Mouse (Mus musculus) bone marrow macrophage, adult 2 months (primary cell): ENCODE data around the gene Bmp5. TPM values are rescaled to one million over a fixed set of nuclear protein-coding genes. Genes with fewer than 3 reads are reported as not detected.

Experiments
- H3K27ac ChIP-seq: 2 replicates; pipeline ENCODE4 v1.5.1; 2012; ENCODE audit warnings: low read depth, low read length; ENCODE audit not compliant: insufficient read depth
- H3K4me1 ChIP-seq: 2 replicates; pipeline ENCODE4 v1.6.1; 2012; ENCODE audit warnings: low read length; ENCODE audit not compliant: control insufficient read depth, insufficient read depth
- H3K4me3 ChIP-seq: 2 replicates; pipeline ENCODE4 v1.5.1; 2012; ENCODE audit warnings: mild to moderate bottlenecking, low read length, moderate library complexity; ENCODE audit not compliant: insufficient read depth
- CTCF ChIP-seq: IDR thresholded peaks from 2 replicates; pipeline ENCODE4 v1.5.1; 2012; ENCODE audit warnings: low read depth, mild to moderate bottlenecking, low read length, moderate library complexity
- POLR2A ChIP-seq: IDR thresholded peaks from 2 replicates; pipeline ENCODE4 v1.6.1; 2012; ENCODE audit warnings: mild to moderate bottlenecking, low read depth, low read length, borderline replicate concordance
- polyA plus RNA-seq: library from polyadenylated mRNA; stranded (reverse); fragments of >200 nt; gene quantifications from 2 replicates; pipeline ENCODE4 v1.2.4, GENCODE M21; 2012; ENCODE audit not compliant: missing spikeins, insufficient read depth, insufficient read length

Gene Bmp5
- polyA plus RNA-seq, 1 experiment = not detected

DNA sequence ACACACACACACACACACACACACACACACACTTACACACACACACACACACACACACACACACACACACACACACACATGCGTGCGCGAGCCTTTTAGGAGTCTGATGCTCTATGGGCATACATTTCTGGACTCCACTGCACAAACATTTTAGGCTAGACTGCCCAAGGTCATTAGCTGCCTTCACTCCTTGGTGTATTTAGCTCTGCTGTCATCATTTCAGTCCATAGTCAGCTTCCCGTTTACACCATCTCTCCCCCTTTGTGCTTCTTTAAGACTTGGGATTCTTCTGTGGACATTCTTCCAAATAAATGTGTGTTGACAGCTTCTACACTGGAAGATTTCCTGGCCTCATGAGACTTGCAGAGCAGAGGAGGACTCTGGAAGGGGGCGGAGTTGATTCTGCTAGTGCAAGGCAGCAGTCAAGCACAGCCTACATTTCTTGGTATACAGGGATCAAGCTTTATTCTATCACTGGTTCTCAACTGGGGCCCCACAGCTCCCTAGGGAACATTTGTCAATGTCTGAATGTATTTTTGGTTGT, 58.1 kb downstream of the Bmp5 start:
- no peak for TF ChIP-seq POLR2A
- TF ChIP-seq CTCF = no peak
- H3K4me1 ChIP-seq = no peaks in the 10 kb centered on the region
- no peak overlapping the region for H3K27ac ChIP-seq
- no peak overlapping the region for H3K4me3 ChIP-seq

DNA sequence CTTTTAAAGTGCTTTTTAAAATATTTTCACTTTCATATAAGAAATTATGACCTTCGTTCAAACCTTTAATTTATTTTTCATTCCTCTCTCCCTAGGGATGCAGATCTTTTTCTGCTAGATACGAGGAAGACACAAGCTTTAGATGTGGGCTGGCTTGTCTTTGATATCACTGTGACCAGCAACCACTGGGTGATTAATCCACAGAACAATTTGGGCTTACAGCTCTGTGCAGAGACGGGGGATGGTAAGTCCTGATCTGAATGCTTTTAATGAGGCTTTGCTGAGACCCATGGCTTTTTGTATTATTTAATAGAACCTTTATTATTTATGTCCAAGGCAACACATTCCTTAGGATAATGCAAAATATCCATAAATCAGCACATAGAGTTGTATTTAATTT, 64.3 kb downstream of the Bmp5 start:
- H3K4me1 ChIP-seq = no peaks in the 10 kb centered on the region
- H3K27ac ChIP-seq = no peak overlapping the region
- no peak overlapping the region for H3K4me3 ChIP-seq
- TF ChIP-seq CTCF (no peak), POLR2A (no peak)

- no peak overlapping the region for H3K27ac ChIP-seq
- TF ChIP-seq POLR2A (no peak), CTCF (no peak)
- no peaks in the 10 kb centered on the region for H3K4me1 ChIP-seq
- H3K4me3 ChIP-seq = no peak overlapping the region
Observed at GRCm38 (mm10) chr9:75840841-75841240, 65.7 kb downstream of the Bmp5 start.

GRCm38 (mm10) chr9:75846010-75846409, 70.8 kb downstream of the Bmp5 start:
- TF ChIP-seq POLR2A = no peak
- no peak for TF ChIP-seq CTCF
- H3K27ac ChIP-seq = no peak overlapping the region
- no peak overlapping the region for H3K4me3 ChIP-seq
- H3K4me1 ChIP-seq = no peaks in the 10 kb centered on the region

DNA sequence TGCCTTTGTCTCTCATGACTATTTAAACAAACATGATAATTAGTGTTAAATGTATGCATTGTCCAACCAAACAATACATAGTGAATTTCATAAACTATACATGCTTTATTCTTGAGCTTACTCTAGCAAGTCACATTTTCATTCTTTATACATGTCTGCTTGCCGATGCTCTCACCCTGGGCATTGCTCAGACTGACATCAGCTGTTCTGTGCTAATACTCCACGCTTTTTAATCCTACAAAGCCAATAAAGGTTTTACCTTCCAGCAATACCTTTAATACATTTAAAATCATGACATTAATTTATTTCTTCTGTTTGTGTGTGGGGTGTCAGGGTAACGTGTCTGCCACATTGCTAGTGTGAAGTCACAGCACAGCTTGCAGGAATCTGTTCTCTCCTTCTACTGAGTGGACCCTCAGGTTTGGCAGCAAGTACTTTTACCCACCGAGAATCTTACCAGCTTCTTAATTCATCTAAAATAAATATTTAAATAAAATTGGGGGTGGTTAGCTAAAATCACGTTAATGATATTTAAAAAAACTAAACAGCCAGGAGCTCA, 75.6 kb downstream of the Bmp5 start:
- Histone ChIP-seq H3K27ac (no peak overlapping the region), H3K4me3 (no peak overlapping the region), H3K4me1 (no peaks in the 10 kb centered on the region)
- no peak for TF ChIP-seq POLR2A
- TF ChIP-seq CTCF = no peak

DNA sequence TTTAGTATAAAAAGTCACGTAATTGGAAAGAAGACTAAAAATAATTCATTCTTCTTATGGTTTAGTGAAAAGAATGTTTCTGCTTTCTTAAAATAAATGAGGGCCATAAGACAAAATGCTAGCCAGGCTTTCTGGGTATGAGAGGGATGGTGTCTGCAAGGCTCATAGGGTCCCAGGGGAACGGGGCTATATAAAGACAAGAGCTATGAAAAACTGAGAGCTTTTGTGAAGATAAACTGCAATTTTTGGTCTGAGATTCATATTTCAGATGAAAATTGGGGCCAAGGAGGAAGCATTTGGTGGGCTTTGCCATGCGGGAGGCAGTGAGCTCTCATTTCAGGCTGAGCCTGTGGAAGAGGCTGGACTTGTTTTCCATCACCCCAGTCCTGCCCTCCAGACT, 83.0 kb downstream of the Bmp5 start:
- H3K27ac ChIP-seq = no peak overlapping the region

GRCm38 (mm10) chr9:75858939-75859338, 83.8 kb downstream of the Bmp5 start:
- Histone ChIP-seq H3K4me3 (no peak overlapping the region), H3K4me1 (no peaks in the 10 kb centered on the region), H3K27ac (no peak overlapping the region)
- TF ChIP-seq POLR2A = no peak
- TF ChIP-seq CTCF = no peak

More for the DNA sequence above, 83.0 kb downstream of the Bmp5 start:
- no peak overlapping the region for H3K4me3 ChIP-seq
- TF ChIP-seq POLR2A = no peak
- no peak for TF ChIP-seq CTCF
- H3K4me1 ChIP-seq = no peaks in the 10 kb centered on the region

DNA sequence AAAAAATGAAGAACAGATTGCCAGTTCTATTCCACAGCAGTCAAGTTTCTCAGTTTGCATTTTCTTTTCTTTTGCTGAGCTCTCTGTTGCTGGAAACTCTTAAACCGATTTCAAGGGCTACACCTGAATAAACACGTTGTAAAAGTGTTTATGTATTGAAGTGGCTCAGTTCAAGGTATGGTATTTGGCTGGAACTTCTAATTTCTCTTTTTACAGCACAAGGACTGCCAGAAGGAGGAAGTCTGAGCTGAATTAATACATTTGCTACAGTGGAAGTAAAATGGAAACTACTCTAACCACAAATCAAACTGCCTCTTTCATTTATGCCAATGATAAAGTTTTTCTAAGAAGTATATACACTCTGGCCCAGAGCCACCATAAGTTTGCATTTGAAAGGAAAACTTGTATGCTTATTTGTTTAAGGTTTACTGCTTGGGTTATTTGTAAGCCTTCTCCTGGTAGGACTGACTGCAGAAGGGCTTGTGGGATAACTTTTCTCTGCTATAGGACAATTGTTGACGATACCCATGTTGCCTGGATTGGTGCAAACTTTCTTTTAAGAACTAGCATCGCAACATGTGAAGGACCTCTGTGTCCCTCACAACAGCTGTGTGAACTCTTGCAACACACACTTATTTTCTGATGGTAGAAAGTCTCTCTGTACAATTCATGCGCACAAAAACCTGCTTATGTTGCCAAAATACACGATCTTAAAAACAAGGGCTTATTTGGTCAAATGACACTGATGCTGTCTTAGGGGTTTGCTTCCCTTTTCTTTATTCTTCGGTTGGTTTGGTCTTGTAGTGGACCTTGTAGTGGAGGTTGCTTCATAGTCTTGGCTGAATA, 95.4 kb downstream of the Bmp5 start:
- TF ChIP-seq CTCF (no peak), POLR2A (no peak)
- no peak overlapping the region for H3K4me3 ChIP-seq
- H3K4me1 ChIP-seq = no peaks in the 10 kb centered on the region
- no peak overlapping the region for H3K27ac ChIP-seq

DNA sequence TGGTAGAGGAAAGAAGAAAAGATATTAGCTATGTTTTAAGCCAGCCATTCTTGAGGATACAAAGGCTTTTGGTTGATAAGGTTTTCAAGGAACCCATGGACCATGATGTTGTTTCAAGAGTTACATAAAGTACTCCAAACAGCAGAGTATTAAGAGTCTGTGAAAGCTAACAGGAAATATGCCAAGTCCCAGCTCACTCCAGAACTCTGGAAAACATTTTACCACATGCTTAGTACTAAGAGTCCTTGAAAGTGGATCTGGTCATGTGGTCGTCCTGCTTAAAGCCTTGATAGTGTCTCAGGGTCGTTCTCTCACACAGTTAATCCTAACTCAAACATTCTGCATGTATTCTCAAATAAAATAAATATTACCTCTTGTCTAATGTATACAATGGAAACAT, 101.2 kb downstream of the Bmp5 start:
- TF ChIP-seq CTCF (no peak), POLR2A (no peak)
- Histone ChIP-seq H3K27ac (no peak overlapping the region), H3K4me1 (no peaks in the 10 kb centered on the region), H3K4me3 (no peak overlapping the region)
